Mouse (Mus musculus) ES-Bruce4 (cell line): Measurements from ENCODE around the gene Uqcc1.

ENCODE experiments used
- CTCF ChIP-seq: IDR thresholded peaks from one replicate; pipeline ENCODE4 v1.8.1; 2011; ENCODE audit warnings: low read depth, low read length
- POLR2A ChIP-seq: IDR thresholded peaks from one replicate; pipeline ENCODE4 v1.8.1; 2011; ENCODE audit warnings: low read length; ENCODE audit not compliant: insufficient read depth

GRCm38 (mm10) chr2:155941697-155942442 is 11.8 kb upstream of the Uqcc1 start:
- TF ChIP-seq POLR2A: no peak
- no peak for TF ChIP-seq CTCF
